Mouse (Mus musculus): ENCODE results near the gene Taz. TPM values are rescaled to one million over a fixed set of nuclear protein-coding genes. Genes with fewer than 3 reads are reported as not detected.

Gene Taz
- polyA plus RNA-seq (2014; fragmentation: Illumina TruSeq; extraction: RNeasy Lipid Tissue Mini Kit (QIAGEN cat#74804); ENCODE audit: low replicate concordance) = 48.9 TPM

DNA sequence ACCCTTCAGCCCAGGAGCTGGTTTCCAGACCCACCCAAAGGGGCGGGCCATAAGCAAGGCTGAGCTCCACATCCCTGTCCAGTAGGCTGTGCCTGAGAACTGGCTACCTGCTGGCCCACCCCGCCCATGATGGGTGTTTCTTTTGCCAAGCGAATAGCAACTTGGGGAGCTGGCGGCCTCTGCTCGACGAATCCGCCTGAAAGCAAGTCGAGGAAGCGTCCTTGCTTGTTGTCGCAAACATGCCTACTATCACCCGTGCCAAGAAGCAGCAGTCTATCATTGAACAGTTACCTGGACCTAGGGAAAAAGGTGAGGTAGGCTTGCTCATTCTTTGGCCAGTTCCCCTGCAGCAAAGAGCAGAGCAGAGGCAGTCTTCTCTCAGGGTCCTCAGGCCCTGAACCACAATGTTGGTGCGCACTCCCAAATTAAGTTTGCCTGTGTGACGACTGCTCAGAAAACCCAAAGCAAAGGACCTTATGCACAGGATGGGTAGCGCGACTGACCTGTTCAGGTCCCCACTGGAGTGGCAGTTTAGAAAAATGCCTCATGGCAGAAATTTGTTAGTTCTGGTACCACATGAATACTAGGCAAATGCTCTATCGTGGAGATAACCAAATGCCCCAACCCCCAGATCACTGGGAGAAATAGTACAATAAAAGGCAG, at the start of gene Taz, which contains the start of gene Dnase1l1:
TSS of gene Taz (plus strand) at position 181 of the 663 bp plus-strand sequence.
TSS of gene Dnase1l1 (minus strand) at position 606 of the 663 bp plus-strand sequence.

DNA sequence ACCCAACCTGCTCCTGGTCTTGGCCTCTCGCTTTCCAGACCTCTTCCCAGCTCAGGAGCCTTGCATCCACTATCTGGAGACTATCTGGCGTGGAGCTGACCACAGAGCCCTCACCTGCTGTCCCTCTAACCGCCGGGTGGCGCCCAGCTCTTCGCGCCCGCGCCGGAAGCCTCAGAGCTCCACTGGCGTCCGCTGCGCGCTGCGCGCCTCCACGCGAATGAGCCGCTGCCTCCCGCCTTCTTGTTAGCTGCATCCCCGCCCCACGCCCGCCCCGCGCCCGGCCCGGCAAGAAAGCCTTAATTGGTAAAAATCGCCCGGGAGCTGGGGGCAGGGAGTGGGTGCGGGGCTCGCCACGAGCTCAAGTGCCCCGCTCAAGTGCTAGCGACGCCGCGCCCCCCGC, 32.1 kb upstream of the Taz start, which contains the start of gene Flna:
TSS of gene Flna (minus strand) at position 206 of the 400 bp plus-strand sequence.

DNA sequence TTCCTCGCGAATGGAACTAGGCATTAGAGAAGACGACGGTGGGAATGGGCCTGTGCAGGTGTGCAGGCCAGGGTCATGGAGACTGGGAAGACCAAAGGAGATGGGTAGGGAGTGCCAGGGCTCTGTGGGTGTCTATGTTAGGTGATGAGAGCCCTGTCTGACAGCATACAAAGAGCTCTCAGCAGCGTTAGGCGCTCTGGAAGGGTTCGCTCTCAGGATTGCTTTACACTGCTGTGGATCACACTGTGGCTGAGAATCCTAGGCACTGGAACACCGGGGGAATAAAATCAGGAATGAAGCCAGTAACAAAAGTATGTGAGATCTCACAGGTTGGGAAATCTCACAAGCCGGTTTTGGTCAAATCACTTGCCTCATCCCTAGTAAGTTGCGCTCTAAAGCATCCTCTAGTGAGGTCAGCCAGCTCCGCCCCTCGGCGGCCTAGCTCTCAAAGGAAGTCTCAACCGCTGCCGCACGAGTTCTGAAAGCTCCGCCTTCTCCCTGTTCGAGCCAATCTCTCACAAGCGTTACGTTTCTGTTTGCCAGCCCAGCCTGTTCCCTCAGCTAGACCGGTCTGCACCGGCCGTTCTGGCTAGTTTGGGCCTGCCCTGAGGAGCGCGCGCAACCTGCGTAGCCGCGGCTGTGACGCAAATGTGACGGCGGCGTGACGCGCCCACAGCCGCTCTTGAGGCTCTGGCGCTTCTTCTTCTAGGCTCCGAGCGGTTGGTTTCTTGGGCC, 27.4 kb upstream of the Taz start, which contains the start of gene Emd:
TSS of gene Emd (plus strand) at position 535 of the 735 bp plus-strand sequence.

DNA sequence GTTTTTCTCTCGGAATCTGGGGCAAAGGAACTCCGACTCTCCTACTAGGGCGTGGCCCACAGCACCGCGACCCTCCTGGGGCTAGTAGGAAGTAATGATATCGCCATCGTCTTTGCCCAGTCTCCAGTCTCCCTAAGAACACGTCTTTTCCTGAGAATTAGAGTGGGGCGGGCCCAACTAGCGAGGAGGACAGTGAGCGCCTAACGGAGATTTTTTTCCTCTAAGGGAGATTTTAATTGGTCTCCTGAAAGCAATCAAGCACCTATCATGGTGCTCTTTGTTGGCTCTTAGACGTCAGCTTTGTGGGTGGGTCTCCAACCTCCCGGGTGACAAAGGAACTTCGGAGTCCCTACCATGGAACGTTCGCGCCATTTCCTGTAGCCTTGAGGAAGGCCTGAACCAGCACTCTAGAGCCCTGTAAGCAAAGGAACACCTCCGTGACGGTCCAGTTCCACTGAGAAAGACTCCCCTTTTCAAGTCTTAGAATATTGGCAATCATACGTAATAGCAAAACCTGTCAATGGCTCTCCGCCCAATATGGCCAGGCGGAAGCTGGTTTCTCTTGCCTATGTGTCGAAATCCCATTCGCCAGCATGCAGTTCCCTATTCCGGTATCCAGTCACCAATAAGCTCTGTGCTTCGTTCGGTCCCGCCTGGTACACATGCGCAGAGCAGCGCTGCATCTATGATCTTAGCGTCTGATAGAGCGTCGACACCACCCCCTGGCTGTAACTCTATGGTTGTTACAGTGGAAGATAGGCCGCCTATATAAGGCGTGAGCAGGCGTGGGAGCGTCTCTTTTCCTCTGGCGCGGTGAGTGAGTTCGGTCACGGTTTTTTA, 11.4 kb upstream of the Taz start, which contains the start of gene Rpl10:
TSS of gene Rpl10 (plus strand) at position 751 of the 840 bp plus-strand sequence.

DNA sequence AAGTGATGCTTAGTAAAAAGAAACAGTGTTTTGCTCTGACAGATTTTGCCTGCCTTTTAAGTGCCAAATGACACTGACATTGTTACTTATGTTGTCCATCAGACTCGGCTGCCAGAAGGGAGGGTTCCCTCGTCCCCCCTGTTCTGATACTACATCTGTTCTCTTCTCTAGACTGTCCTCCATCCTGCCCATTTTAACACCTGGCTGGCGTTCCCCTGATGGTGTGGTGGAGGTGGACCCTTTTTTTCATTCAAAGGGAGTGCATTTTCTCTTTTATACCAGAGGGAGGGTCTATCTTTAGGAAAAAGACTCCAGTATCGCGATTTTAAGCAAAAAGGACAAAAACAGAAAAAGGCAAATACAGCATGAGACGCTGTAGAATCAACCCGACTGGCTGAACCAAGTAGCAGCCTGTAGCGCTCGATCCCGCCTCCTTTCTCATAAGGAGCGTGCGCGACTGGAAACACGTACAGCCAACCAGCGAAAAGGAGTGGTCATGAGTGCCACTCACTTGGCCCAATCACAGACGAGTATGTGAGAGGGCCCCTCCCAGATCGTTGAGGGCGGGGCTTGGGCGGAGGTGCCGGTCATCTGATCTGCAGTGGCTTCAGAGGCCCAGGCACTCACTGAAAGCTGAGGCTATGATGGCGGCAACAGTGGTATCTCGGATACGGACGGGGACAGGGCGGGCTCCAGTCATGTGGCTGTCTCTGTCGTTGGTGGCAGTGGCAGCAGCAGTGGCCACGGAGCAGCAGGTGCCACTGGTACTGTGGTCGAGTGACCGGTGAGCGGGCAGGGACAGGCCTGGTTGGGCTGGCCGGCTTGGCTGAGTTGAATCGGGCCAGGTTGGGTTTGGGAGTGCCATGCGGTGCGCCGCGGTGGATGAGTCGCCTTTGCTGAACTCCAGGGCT, 15.1 kb downstream of the Taz start, which contains the start of gene Atp6ap1:
TSS of gene Atp6ap1 (plus strand) at position 560 of the 911 bp plus-strand sequence.

DNA sequence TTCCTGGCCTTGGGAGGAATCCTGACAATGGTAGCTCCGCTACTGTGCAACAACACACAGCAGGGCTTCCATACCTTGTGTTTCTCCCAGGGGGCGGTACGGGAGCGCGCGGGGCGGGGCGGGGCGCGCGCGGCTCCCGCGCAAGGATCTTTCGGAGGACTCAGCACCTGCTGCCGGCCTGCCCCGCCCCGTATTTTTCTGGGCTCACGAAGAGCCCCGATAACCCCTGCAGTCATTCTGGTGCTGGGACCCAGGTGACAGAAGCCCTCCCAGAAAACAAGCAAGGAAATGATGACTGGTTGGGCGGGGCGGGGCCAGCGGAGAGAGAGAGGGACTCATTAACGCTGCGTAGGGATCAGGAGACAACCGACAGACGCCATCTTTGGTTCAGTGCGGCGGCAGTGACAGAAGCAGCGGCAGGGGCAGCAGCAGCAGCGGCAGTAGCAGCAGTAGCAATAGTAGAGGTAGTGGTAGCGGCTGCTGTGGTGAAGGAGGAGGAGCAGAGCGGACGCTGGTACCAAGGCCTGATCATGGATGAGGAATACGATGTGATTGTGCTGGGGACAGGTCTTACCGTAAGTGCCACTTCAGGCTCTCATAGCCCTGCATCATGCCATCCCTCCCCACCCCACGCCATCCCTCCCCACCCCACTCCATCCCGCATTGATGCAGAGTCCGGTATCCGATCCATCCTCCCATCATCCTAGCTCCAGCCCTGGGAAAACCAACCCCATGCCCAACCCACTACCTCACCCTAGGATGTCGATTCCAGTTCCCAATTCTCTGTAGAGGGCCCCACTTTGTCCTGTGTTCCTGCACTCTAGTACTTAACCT, 23.4 kb downstream of the Taz start, which contains the start of gene Gdi1:
TSS of gene Gdi1 (plus strand) at position 132 of the 834 bp plus-strand sequence.

DNA sequence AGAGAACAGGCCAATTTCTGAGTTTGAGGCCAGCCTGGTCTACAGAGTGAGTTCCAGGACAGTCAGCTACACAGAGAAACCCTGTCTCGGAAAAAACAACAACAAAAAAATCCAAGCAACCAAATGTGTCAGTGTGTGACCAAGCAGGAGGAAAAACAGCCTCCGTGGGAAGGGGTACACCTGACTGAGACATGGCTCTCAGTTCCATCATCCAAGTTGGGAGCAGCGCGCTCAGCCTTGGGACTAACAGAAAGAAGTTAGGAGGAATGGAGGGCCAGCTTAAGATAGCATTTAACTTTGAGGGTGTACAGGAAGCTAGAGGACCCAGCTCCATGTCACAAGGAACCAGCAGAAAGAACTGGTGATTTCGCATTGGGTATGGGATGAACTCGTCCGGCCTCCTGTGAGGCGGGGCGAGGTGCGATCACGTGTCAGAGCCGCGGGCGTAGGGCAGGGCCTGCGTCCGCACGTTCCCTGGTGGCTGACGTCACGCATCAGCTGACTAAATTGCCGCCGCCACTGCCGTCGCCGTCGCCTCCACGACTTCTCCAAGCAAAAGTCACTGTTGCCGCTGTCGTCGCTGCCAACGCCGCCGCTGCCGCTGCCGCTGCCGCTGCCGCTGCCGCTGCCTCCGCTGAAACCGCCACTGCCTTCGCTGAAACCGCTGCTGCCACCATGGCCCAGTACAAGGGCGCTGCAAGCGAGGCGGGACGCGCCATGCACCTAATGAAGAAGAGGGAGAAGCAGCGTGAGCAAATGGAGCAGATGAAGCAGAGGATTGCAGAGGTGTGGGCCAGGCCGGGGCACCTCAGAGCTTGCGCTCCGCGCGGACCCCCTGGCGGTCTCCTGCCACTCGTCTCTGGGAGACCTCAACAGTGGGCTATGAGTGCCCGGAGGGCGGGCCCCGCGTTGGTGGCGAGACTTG, 31.1 kb downstream of the Taz start, which contains the start of gene Fam50a:
TSS of gene Fam50a (plus strand) at position 494 of the 925 bp plus-strand sequence.

DNA sequence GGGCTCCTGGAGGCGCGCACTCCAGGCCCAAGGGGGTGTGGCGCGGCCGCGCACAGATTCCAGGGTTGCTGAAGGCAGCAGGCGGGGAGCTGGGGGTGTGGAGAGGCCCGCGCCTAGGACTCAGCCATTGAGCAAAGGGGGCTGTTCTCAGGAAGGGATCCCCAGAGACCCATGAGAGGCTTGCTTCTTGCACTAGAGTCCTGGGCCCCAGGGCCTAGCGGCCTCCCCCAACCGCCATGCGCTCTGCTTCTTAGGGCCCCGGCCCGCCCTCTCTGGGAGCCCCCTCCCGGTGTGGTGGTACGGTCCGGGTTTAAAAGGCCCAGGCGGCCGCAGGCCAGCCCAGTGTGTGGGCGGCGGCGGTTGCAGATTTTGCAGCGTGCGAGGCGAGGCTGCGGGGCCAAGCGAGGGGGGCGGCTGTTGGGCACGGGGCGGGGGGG, 47.0 kb downstream of the Taz start, which contains the start of gene Plxna3:
TSS of gene Plxna3 (plus strand) at position 342 of the 437 bp plus-strand sequence.

Other genes with a start within 250 kb of the Taz start
- not detected for gene Opn1mw, start 154.4 kb upstream of the Taz start, polyA plus RNA-seq (2014; fragmentation: Illumina TruSeq; extraction: RNeasy Lipid Tissue Mini Kit (QIAGEN cat#74804); ENCODE audit: low replicate concordance)
- 10.2 TPM for gene Mecp2, start 146.5 kb upstream of the Taz start, polyA plus RNA-seq (2014; fragmentation: Illumina TruSeq; extraction: RNeasy Lipid Tissue Mini Kit (QIAGEN cat#74804); ENCODE audit: low replicate concordance)
- gene Tex28, start 114.1 kb upstream of the Taz start, polyA plus RNA-seq (2014; fragmentation: Illumina TruSeq; extraction: RNeasy Lipid Tissue Mini Kit (QIAGEN cat#74804); ENCODE audit: low replicate concordance) = not detected
- not detected for gene Tktl1, start 104.7 kb upstream of the Taz start, polyA plus RNA-seq (2014; fragmentation: Illumina TruSeq; extraction: RNeasy Lipid Tissue Mini Kit (QIAGEN cat#74804); ENCODE audit: low replicate concordance)
- gene Flna, start 32.1 kb upstream of the Taz start, polyA plus RNA-seq (2014; fragmentation: Illumina TruSeq; extraction: RNeasy Lipid Tissue Mini Kit (QIAGEN cat#74804); ENCODE audit: low replicate concordance) = 16.9 TPM
- 23.2 TPM for gene Emd, start 27.2 kb upstream of the Taz start, polyA plus RNA-seq (2014; fragmentation: Illumina TruSeq; extraction: RNeasy Lipid Tissue Mini Kit (QIAGEN cat#74804); ENCODE audit: low replicate concordance)
- 610 TPM for gene Rpl10, start 11.1 kb upstream of the Taz start, polyA plus RNA-seq (2014; fragmentation: Illumina TruSeq; extraction: RNeasy Lipid Tissue Mini Kit (QIAGEN cat#74804); ENCODE audit: low replicate concordance)
- 52.9 TPM for gene Dnase1l1, start 425 bp downstream of the Taz start, polyA plus RNA-seq (2014; fragmentation: Illumina TruSeq; extraction: RNeasy Lipid Tissue Mini Kit (QIAGEN cat#74804); ENCODE audit: low replicate concordance)
- gene Atp6ap1, start 15.2 kb downstream of the Taz start, polyA plus RNA-seq (2014; fragmentation: Illumina TruSeq; extraction: RNeasy Lipid Tissue Mini Kit (QIAGEN cat#74804); ENCODE audit: low replicate concordance) = 90.9 TPM
- gene Gdi1, start 23.1 kb downstream of the Taz start, polyA plus RNA-seq (2014; fragmentation: Illumina TruSeq; extraction: RNeasy Lipid Tissue Mini Kit (QIAGEN cat#74804); ENCODE audit: low replicate concordance) = 81.7 TPM
- gene Fam50a, start 31.1 kb downstream of the Taz start, polyA plus RNA-seq (2014; fragmentation: Illumina TruSeq; extraction: RNeasy Lipid Tissue Mini Kit (QIAGEN cat#74804); ENCODE audit: low replicate concordance) = 4.8 TPM
- gene Plxna3, start 47.2 kb downstream of the Taz start, polyA plus RNA-seq (2014; fragmentation: Illumina TruSeq; extraction: RNeasy Lipid Tissue Mini Kit (QIAGEN cat#74804); ENCODE audit: low replicate concordance) = 0.63 TPM
- gene Lage3, start 71.7 kb downstream of the Taz start, polyA plus RNA-seq (2014; fragmentation: Illumina TruSeq; extraction: RNeasy Lipid Tissue Mini Kit (QIAGEN cat#74804); ENCODE audit: low replicate concordance) = 7.2 TPM
- gene Ubl4a, start 91.3 kb downstream of the Taz start, polyA plus RNA-seq (2014; fragmentation: Illumina TruSeq; extraction: RNeasy Lipid Tissue Mini Kit (QIAGEN cat#74804); ENCODE audit: low replicate concordance) = 27.4 TPM
- 6.6 TPM for gene Slc10a3, start 91.4 kb downstream of the Taz start, polyA plus RNA-seq (2014; fragmentation: Illumina TruSeq; extraction: RNeasy Lipid Tissue Mini Kit (QIAGEN cat#74804); ENCODE audit: low replicate concordance)
- 3.7 TPM for gene Fam3a, start 111.4 kb downstream of the Taz start, polyA plus RNA-seq (2014; fragmentation: Illumina TruSeq; extraction: RNeasy Lipid Tissue Mini Kit (QIAGEN cat#74804); ENCODE audit: low replicate concordance)
- gene Ikbkg, start 111.4 kb downstream of the Taz start, polyA plus RNA-seq (2014; fragmentation: Illumina TruSeq; extraction: RNeasy Lipid Tissue Mini Kit (QIAGEN cat#74804); ENCODE audit: low replicate concordance) = 32.8 TPM
- gene G6pdx, start 147.3 kb downstream of the Taz start, polyA plus RNA-seq (2014; fragmentation: Illumina TruSeq; extraction: RNeasy Lipid Tissue Mini Kit (QIAGEN cat#74804); ENCODE audit: low replicate concordance) = 8.9 TPM
- not detected for gene Gm6880, start 199.5 kb downstream of the Taz start, polyA plus RNA-seq (2014; fragmentation: Illumina TruSeq; extraction: RNeasy Lipid Tissue Mini Kit (QIAGEN cat#74804); ENCODE audit: low replicate concordance)